Mouse (Mus musculus): ENCODE measurements at regions not wholly inside any gene's neighbourhood (a gene's known extent, or its start where the extent isn't known, plus 50 kb on each side); places are given as distances from the start of the nearest gene placed in this dataset.

DNA sequence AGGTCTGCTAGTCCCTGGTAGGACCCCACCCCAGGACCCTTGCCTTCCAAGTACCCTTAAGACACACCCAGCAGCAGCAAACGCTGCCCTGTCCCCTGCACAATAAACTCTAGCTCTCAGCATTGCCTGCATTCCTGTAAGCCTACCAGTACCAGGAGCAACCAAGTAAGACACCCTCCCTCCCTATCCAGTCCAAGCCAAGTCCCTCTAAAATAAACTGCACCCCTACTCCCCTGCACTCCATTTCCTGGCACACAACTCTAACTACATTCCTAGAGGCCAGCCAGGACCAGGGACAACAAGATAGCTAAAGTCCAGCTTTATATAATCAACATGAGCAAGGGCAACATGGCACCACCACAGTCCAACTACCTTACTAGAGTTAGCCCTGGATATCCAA lies 103.5 kb downstream of the Ids start:
- no peak for DNase-seq (ENCODE audit: low spot score)

DNA sequence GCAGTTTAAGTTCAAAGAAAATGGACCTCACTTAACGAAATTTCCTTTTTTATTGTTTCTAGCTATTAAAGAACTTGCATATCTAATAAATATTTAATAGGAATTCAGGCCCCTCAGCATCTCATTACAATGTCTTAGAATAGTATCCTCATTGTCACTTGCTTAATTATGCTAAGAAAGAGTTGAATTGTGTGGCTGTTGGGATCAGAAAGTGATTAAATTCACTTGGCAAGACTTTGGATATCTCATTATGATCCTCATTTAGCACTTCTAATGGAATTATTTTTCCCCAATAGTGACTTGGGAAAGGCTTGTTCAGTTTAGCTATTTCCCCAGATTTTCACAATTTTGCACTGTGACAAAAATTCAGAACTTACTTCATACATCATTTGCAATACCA lies 148.9 kb downstream of the Ids start:
- no peak for DNase-seq (ENCODE audit: low spot score)

DNA sequence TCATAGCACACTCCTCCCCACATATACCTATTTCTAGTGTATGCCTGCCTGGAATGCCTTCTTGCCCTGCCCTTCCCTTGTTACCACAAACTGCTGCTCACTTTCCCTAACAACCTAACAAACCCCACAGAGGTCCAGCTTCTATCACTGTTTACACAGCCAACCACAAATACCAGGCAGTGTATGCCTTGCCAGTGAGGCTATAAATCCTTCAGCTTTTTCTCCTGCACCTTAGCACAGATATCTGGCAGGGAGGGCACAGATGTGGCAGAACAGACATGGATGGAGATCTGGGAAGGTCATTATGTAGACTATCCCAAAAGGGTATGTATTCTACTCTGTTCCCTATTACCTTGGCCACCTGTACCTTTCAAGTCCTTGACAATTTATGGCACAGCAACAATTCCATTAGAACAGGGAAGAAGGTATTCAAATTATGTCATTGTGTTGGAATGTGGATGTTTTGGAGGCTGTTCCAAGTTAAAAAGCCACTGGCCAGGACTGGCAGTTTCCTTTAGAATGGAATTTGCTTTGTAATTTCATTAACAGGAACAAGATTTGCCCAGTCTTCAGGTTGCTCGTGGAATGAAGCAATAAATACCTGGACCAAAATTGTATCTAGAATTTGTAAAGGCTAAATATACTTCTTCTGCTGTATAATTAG lies 180.3 kb downstream of the Ids start:
- no peak for DNase-seq (ENCODE audit: low spot score)

DNA sequence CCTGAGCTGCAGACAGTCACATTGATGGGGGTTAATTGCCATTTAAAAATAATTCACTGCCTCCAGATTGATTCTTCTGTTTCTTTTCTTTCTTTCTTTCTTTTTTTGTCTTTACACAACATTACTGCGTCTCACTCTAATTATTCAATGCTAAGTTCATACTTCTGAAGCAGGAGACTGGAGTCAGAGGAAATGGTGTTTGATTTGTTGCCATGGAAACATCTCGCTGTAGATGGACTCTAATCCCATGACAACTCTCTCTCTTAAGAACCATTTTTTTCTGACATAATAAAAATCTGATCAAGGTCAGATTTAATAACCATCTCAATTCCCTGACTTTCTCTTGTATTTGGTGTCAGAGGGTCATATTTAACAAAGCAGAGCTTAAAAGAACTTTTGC lies 195.1 kb downstream of the Ids start:
- DNase-seq (ENCODE audit: low spot score) = no peak

DNA sequence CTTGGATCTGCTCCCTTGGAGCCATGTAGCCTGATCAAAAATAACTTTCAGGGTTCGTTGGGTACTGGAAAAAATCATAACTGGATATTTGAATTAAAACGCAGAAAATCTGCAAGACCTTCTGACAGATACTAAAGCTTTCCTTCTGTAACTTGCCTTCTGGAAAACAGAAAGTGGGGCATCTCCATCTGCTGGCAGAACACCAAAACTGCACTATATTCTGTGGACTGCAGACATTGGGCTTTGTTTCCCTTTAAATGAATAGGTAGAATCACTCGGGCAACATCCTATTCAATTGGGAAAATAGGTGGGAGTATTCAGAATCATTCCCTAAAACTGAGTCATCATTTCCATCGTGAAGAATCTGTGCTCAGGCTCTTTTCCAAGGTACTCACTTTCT lies 203.9 kb downstream of the Ids start:
- DNase-seq (ENCODE audit: low spot score) = peak; percentile 65

All from retina, embryonic 14.5 days (tissue).